Mouse (Mus musculus) megakaryocyte, embryonic 14.5 days (primary cell): ENCODE measurements at regions not wholly inside any gene's neighbourhood (a gene's known extent, or its start where the extent isn't known, plus 50 kb on each side); places are given as distances from the start of the nearest gene placed in this dataset.

Experiments used
- FLI1 ChIP-seq: IDR thresholded peaks from 2 replicates; pipeline ENCODE4 v1.6.1; 2012; ENCODE audit warnings: low read length, inconsistent platforms, mixed read lengths
- GATA1 ChIP-seq: IDR thresholded peaks from 3 replicates; pipeline ENCODE4 v1.6.1; 2012; ENCODE audit warnings: mixed read lengths, low read length, inconsistent platforms, borderline replicate concordance

- TF ChIP-seq FLI1 (no peak), GATA1 (no peak)
Measured at GRCm38 (mm10) chr4:143055371-143055770, 157.4 kb downstream of the Prdm2 start.
